Mouse (Mus musculus): Measurements from ENCODE around the gene Galnt6. TPM values are rescaled to one million over a fixed set of nuclear protein-coding genes. Genes with fewer than 3 reads are reported as not detected.

The Galnt6 gene
- polyA plus RNA-seq, 1 experiment = 0.06 TPM

- H3K27me3 ChIP-seq (ENCODE audit: control insufficient read depth) = peaks cover 65% of the 10 kb centered on the region
- no peak overlapping the region for H3K4me3 ChIP-seq (replicated peaks)
- H3K4me1 ChIP-seq (ENCODE audit: control insufficient read depth) = peaks cover 17% of the 10 kb centered on the region
- TF ChIP-seq GATA1 (IDR thresholded peaks at IDR 0.05; ENCODE audit: low read length) (no peak), TAL1 (IDR thresholded peaks at IDR 0.05; ENCODE audit: low read length) (no peak)
- peaks cover 6% of the 10 kb centered on the region; the same call in 1 of the 2 replicates for H3K9me3 ChIP-seq (ENCODE audit: control insufficient read depth, low read length)
- H3K36me3 ChIP-seq (ENCODE audit: control insufficient read depth) = no peaks in the 10 kb centered on the region
Observed at GRCm38 (mm10) chr15:100755881-100756624, 26.9 kb upstream of the Galnt6 start.

GRCm38 (mm10) chr15:100755498-100755859 lies 26.3 kb upstream of the Galnt6 start:
- Histone ChIP-seq H3K9me3 (ENCODE audit: control insufficient read depth, low read length) (peaks cover 6% of the 10 kb centered on the region; the same call in 1 of the 2 replicates), H3K27me3 (ENCODE audit: control insufficient read depth) (peaks cover 60% of the 10 kb centered on the region), H3K4me3 (replicated peaks) (no peak overlapping the region), H3K36me3 (ENCODE audit: control insufficient read depth) (no peaks in the 10 kb centered on the region), H3K4me1 (ENCODE audit: control insufficient read depth) (peaks cover 19% of the 10 kb centered on the region)
- TF ChIP-seq GATA1 (IDR thresholded peaks at IDR 0.05; ENCODE audit: low read length) (no peak), TAL1 (IDR thresholded peaks at IDR 0.05; ENCODE audit: low read length) (no peak)

DNA sequence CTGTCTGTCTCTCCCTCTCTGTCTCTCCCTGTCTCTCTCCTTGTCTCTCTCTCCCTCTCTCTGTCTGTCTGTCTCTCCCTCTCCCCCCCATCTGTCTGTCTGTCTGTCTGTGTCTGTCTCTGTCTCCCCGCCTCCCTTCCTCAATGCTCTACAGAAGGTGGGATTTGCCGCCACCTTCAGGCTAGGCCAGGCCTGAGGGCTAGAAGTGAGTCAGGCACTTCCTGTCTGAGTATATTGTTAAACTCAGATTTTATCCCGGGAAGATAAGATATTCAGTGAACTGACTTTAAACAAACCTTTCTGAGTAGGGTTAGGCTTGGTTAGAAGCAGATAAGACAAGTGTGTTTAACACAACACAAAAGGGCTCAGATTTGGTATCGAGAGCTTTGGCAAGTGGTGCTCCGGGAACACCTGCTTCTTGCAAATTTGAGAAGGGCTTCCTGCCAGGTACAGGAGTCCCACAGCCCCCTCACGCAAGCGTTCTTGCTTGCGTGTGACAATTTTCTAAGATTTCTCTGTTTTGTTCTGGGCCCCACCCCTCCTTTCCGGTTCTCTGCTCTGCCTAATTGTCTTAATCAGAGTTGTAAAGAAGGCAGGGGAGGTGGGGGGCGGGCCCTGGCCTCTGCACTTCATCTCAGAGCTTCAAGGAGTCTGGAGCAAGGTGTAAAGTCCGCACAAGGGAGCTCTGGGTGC lies 25.8 kb upstream of the Galnt6 start:
- H3K4me1 ChIP-seq (ENCODE audit: control insufficient read depth) = peaks cover 25% of the 10 kb centered on the region
- no peak overlapping the region for H3K4me3 ChIP-seq (replicated peaks)
- TF ChIP-seq TAL1 (IDR thresholded peaks at IDR 0.05; ENCODE audit: low read length) = no peak
- H3K36me3 ChIP-seq (ENCODE audit: control insufficient read depth) = no peaks in the 10 kb centered on the region
- peaks cover 6% of the 10 kb centered on the region; the same call in 1 of the 2 replicates for H3K9me3 ChIP-seq (ENCODE audit: control insufficient read depth, low read length)
- peaks cover 54% of the 10 kb centered on the region for H3K27me3 ChIP-seq (ENCODE audit: control insufficient read depth)

GRCm38 (mm10) chr15:100754041-100754440 lies 24.9 kb upstream of the Galnt6 start:
- H3K9me3 ChIP-seq (ENCODE audit: control insufficient read depth, low read length) = peaks cover 6% of the 10 kb centered on the region; the same call in 1 of the 2 replicates
- peaks cover 34% of the 10 kb centered on the region for H3K4me1 ChIP-seq (ENCODE audit: control insufficient read depth)
- no peak overlapping the region for H3K4me3 ChIP-seq (replicated peaks)
- peaks cover 47% of the 10 kb centered on the region for H3K27me3 ChIP-seq (ENCODE audit: control insufficient read depth)
- TF ChIP-seq GATA1 (IDR thresholded peaks at IDR 0.05; ENCODE audit: low read length) (no peak), TAL1 (IDR thresholded peaks at IDR 0.05; ENCODE audit: low read length) (no peak)
- H3K36me3 ChIP-seq (ENCODE audit: control insufficient read depth) = no peaks in the 10 kb centered on the region

DNA sequence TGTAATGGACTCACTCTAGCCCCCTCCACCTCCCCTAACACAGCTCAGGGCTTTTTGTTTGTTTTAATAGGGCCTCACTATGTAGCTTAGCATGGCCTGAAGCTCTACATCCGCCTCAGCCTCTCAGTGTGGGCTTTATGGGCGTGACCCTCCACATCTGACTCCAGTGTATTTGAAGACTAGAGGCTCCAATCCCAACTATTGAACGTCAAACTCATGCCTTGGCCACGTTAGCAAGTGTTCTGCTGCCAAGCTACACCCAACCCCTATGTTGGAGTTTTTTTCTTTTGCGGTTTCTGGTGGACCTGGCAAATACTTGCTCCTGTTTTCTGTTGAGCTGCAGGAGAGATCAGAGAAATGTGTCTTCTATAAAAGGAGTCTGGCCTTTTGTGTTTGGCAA lies 23.9 kb upstream of the Galnt6 start:
- Histone ChIP-seq H3K4me1 (ENCODE audit: control insufficient read depth) (peaks cover 41% of the 10 kb centered on the region), H3K9me3 (ENCODE audit: control insufficient read depth, low read length) (peaks cover 6% of the 10 kb centered on the region; the same call in 1 of the 2 replicates), H3K4me3 (replicated peaks) (no peak overlapping the region), H3K27me3 (ENCODE audit: control insufficient read depth) (peaks cover 45% of the 10 kb centered on the region), H3K36me3 (ENCODE audit: control insufficient read depth) (no peaks in the 10 kb centered on the region)
- no peak for TF ChIP-seq TAL1 (IDR thresholded peaks at IDR 0.05; ENCODE audit: low read length)
- no peak for TF ChIP-seq GATA1 (IDR thresholded peaks at IDR 0.05; ENCODE audit: low read length)

DNA sequence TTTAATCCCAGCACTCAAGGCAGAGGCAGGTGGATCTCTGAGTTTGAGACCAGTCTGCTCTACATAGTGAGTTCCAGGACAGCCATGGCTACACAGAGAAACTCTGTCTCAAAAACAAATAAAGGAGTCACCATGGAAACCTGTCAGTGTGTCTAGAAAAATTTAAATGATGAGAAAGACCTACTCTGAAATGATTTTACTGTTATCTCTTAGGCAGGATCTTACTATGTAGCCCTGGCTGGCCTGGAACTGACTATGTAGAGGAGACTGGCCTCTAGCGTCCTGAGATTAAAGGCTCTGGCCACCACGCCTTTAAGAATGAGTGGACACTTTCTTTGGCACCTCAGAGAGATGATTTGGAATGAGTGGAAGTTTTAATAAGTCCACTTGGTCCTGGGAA lies 23.3 kb upstream of the Galnt6 start:
- Histone ChIP-seq H3K36me3 (ENCODE audit: control insufficient read depth) (no peaks in the 10 kb centered on the region), H3K27me3 (ENCODE audit: control insufficient read depth) (peaks cover 42% of the 10 kb centered on the region), H3K9me3 (ENCODE audit: control insufficient read depth, low read length) (peaks cover 6% of the 10 kb centered on the region; the same call in 1 of the 2 replicates), H3K4me3 (replicated peaks) (no peak overlapping the region), H3K4me1 (ENCODE audit: control insufficient read depth) (peaks cover 44% of the 10 kb centered on the region)
- no peak for TF ChIP-seq TAL1 (IDR thresholded peaks at IDR 0.05; ENCODE audit: low read length)
- TF ChIP-seq GATA1 (IDR thresholded peaks at IDR 0.05; ENCODE audit: low read length) = no peak

DNA sequence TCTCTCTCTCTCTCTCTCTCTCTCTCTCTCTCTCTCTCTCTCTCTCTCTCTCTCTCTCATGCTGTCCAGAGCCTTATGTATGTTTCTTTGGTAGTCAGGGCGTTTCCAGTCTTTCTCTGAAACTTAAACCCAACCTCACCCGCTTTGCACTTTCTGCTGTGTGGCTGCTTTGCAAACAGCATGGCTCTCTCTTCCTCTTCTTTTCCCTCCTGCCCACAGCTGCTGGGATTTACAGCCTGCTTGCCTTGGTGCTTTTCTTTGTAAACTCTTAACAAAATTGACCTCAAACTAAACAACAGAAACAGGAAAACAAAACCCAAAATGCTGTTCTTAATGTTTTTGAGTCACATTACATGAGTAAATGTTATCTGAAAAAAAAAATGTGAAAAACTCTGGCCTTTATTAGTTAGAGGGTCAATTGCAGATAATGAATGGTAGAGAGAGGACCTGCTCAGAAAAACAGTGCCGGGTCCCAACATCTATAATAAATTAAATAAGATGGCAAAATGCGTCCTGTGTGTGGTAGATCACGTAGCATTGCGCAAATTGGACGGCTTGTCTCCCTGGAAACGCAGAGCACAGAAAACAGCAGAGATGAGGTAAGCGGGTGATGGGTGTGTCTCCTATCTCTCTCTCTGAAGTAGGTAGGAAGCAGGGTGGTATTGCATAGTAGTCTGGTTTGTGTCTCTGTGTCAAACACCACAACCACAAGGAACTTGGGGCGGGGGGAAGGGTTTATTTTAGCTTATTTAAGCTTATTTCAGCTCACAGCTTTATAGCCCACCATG lies 20.8 kb upstream of the Galnt6 start:
- Histone ChIP-seq H3K36me3 (ENCODE audit: control insufficient read depth) (no peaks in the 10 kb centered on the region; the same call in 1 of the 2 replicates), H3K9me3 (ENCODE audit: control insufficient read depth, low read length) (no peaks in the 10 kb centered on the region), H3K27me3 (ENCODE audit: control insufficient read depth) (peaks cover 21% of the 10 kb centered on the region), H3K4me1 (ENCODE audit: control insufficient read depth) (peaks cover 65% of the 10 kb centered on the region), H3K4me3 (replicated peaks) (no peak overlapping the region)
- TF ChIP-seq GATA1 (IDR thresholded peaks at IDR 0.05; ENCODE audit: low read length) (no peak), TAL1 (IDR thresholded peaks at IDR 0.05; ENCODE audit: low read length) (no peak)

GRCm38 (mm10) chr15:100748584-100748983 lies 19.4 kb upstream of the Galnt6 start:
- Histone ChIP-seq H3K4me3 (replicated peaks) (no peak overlapping the region), H3K36me3 (ENCODE audit: control insufficient read depth) (no peaks in the 10 kb centered on the region; the same call in 1 of the 2 replicates), H3K4me1 (ENCODE audit: control insufficient read depth) (peaks cover 69% of the 10 kb centered on the region), H3K9me3 (ENCODE audit: control insufficient read depth, low read length) (peaks cover under 1% of the 10 kb centered on the region; the same call in 1 of the 2 replicates), H3K27me3 (ENCODE audit: control insufficient read depth) (peaks cover 8% of the 10 kb centered on the region)
- no peak for TF ChIP-seq TAL1 (IDR thresholded peaks at IDR 0.05; ENCODE audit: low read length)
- TF ChIP-seq GATA1 (IDR thresholded peaks at IDR 0.05; ENCODE audit: low read length) = no peak

All from erythroblast, embryonic 14.5 days (primary cell).